Mouse (Mus musculus): Measurements from ENCODE around the gene Phf21a. TPM values are rescaled to one million over a fixed set of nuclear protein-coding genes. Genes with fewer than 3 reads are reported as not detected.

Phf21a gene
- 18.8 and 25.5 TPM in 2 replicates for polyA plus RNA-seq (2014; fragmentation: Nextera tagmentation; extraction: Ambion mirVana)

DNA sequence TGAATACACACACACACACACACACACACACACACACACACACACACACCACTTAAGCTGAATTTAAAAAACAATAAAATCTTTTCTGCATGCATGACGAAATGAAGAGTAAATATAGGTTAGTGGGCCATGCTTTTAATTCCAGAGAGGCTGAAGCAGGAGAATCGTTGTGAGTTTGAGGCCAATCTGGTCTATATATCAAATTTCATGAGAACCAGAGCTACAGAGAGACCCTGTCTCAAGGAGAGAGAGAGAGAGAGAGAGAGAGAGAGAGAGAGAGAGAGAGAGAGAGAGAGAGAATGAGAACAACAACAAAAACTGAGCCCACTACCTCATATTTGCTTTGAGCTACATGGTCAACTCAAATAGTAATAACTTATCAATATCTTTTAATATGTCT is at the start of gene Phf21a:
Gene Phf21a, plus strand, starts transcription at position 301 of the 400 bp plus-strand sequence.
- H3K4me3 ChIP-seq (ENCODE audit: low read depth, low read length): no peak within 1 kb of the TSS
- ATAC-seq (replicated peaks; ENCODE audit: insufficient number of reproducible peaks, low FRiP score, low TSS enrichment): no peak
- no peak within 1 kb of the TSS for H3K27ac ChIP-seq (ENCODE audit: low read depth, low read length)
- no peaks in the 10 kb centered on the region for H3K27me3 ChIP-seq (ENCODE audit: control insufficient read depth, insufficient read depth, low read length)
- WGBS (ENCODE audit: insufficient replicate concordance): 76% methylated on average over 2 of the region's 2 CpGs
- H3K9me3 ChIP-seq (replicated peaks; ENCODE audit: control insufficient read depth, low read length): no peaks in the 10 kb centered on the region
- H3K9ac ChIP-seq (ENCODE audit: low read depth, low read length): no peak within 1 kb of the TSS
- no peak within 1 kb of the TSS for H3K4me2 ChIP-seq
- no peaks in the 10 kb centered on the region for H3K36me3 ChIP-seq (ENCODE audit: control insufficient read depth, insufficient read depth, low read length)
- no peaks in the 10 kb centered on the region for H3K4me1 ChIP-seq (ENCODE audit: control insufficient read depth, insufficient read depth, low read length)

- Histone ChIP-seq H3K4me3 (ENCODE audit: low read depth, low read length) (no peak overlapping the region), H3K9me3 (replicated peaks; ENCODE audit: control insufficient read depth, low read length) (no peaks in the 10 kb centered on the region), H3K27me3 (ENCODE audit: control insufficient read depth, insufficient read depth, low read length) (no peaks in the 10 kb centered on the region; the same call in 1 of the 2 replicates), H3K4me1 (ENCODE audit: control insufficient read depth, insufficient read depth, low read length) (peaks cover 4% of the 10 kb centered on the region; the same call in 1 of the 2 replicates), H3K9ac (ENCODE audit: low read depth, low read length) (no peak overlapping the region), H3K4me2 (no peak overlapping the region), H3K27ac (ENCODE audit: low read depth, low read length) (no peak overlapping the region), H3K36me3 (ENCODE audit: control insufficient read depth, insufficient read depth, low read length) (no peaks in the 10 kb centered on the region)
- 82% methylated on average over 12 of the region's 12 CpGs for WGBS (ENCODE audit: insufficient replicate concordance)
- no peak for ATAC-seq (replicated peaks; ENCODE audit: insufficient number of reproducible peaks, low FRiP score, low TSS enrichment)
These were observed 49.6 kb upstream of the Phf21a start for GRCm38 (mm10) chr2:92043285-92043684.

DNA sequence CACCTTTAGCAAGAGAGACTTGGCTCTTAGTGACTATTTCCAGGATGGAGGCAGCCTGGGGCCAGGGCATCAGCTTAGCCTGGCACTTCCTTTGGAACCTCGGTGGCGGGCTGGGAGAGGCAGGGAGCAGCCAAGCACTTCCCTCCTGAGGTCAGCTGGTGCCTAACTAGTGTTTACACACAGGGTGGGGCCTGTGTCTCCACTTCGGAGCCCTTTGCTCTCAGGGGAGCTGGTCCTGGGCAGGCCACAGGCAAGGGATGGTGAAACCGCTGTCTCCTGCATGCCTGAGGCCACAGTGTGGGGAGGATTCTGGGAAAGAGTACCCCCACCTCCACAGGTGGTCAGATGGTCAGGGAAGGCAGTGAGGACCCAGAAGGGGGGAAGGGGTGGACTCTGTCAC is 45.3 kb upstream of the Phf21a start:
- H3K9ac ChIP-seq (ENCODE audit: low read depth, low read length): no peak overlapping the region
- H3K27ac ChIP-seq (ENCODE audit: low read depth, low read length): no peak overlapping the region
- no peak overlapping the region for H3K4me3 ChIP-seq (ENCODE audit: low read depth, low read length)
- WGBS (ENCODE audit: insufficient replicate concordance): 12% methylated on average over 4 of the region's 4 CpGs
- no peaks in the 10 kb centered on the region; the same call in 1 of the 2 replicates for H3K27me3 ChIP-seq (ENCODE audit: control insufficient read depth, insufficient read depth, low read length)
- ATAC-seq (replicated peaks; ENCODE audit: insufficient number of reproducible peaks, low FRiP score, low TSS enrichment): no peak
- no peaks in the 10 kb centered on the region for H3K9me3 ChIP-seq (replicated peaks; ENCODE audit: control insufficient read depth, low read length)
- H3K36me3 ChIP-seq (ENCODE audit: control insufficient read depth, insufficient read depth, low read length): no peaks in the 10 kb centered on the region
- peaks cover 2% of the 10 kb centered on the region; the same call in 1 of the 2 replicates for H3K4me1 ChIP-seq (ENCODE audit: control insufficient read depth, insufficient read depth, low read length)
- no peak overlapping the region for H3K4me2 ChIP-seq

GRCm38 (mm10) chr2:92048034-92048690 is 44.8 kb upstream of the Phf21a start:
- no peak for ATAC-seq (replicated peaks; ENCODE audit: insufficient number of reproducible peaks, low FRiP score, low TSS enrichment)

DNA sequence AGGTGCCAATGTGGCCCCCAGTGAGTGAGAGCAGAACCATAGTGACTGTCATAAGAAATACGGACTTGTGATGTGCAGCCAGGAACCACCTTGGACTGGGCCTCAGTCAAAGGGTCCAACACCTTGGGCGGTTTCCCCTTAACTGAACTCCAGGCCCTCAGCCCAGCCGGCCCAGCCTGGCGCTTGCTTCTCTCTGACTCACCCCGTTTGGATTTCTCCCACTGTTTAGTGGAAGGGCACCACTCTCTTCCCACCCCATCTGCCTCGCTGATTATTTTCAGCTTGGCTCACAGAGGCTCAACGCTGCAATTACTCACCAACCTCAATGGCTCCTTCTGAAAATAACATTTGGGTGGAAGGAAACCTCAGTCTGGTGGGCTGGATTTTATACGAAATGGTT is 40.7 kb upstream of the Phf21a start:
- no peak for ATAC-seq (replicated peaks; ENCODE audit: insufficient number of reproducible peaks, low FRiP score, low TSS enrichment)
- Histone ChIP-seq H3K9ac (ENCODE audit: low read depth, low read length) (no peak overlapping the region), H3K36me3 (ENCODE audit: control insufficient read depth, insufficient read depth, low read length) (no peaks in the 10 kb centered on the region), H3K9me3 (replicated peaks; ENCODE audit: control insufficient read depth, low read length) (no peaks in the 10 kb centered on the region), H3K27ac (ENCODE audit: low read depth, low read length) (no peak overlapping the region), H3K4me3 (ENCODE audit: low read depth, low read length) (no peak overlapping the region), H3K4me1 (ENCODE audit: control insufficient read depth, insufficient read depth, low read length) (peaks cover 12% of the 10 kb centered on the region; the same call in 1 of the 2 replicates), H3K27me3 (ENCODE audit: control insufficient read depth, insufficient read depth, low read length) (peaks cover 7% of the 10 kb centered on the region), H3K4me2 (no peak overlapping the region)
- 74% methylated on average over 8 of the region's 8 CpGs for WGBS (ENCODE audit: insufficient replicate concordance)

More at GRCm38 (mm10) chr2:92048034-92048690, 44.8 kb upstream of the Phf21a start:
- Histone ChIP-seq H3K4me3 (ENCODE audit: low read depth, low read length) (no peak overlapping the region), H3K9ac (ENCODE audit: low read depth, low read length) (no peak overlapping the region), H3K36me3 (ENCODE audit: control insufficient read depth, insufficient read depth, low read length) (no peaks in the 10 kb centered on the region), H3K9me3 (replicated peaks; ENCODE audit: control insufficient read depth, low read length) (no peaks in the 10 kb centered on the region), H3K27me3 (ENCODE audit: control insufficient read depth, insufficient read depth, low read length) (no peaks in the 10 kb centered on the region; the same call in 1 of the 2 replicates), H3K27ac (ENCODE audit: low read depth, low read length) (no peak overlapping the region), H3K4me2 (no peak overlapping the region), H3K4me1 (ENCODE audit: control insufficient read depth, insufficient read depth, low read length) (peaks cover 2% of the 10 kb centered on the region; the same call in 1 of the 2 replicates)
- WGBS (ENCODE audit: insufficient replicate concordance): 62% methylated on average over 9 of the region's 9 CpGs

DNA sequence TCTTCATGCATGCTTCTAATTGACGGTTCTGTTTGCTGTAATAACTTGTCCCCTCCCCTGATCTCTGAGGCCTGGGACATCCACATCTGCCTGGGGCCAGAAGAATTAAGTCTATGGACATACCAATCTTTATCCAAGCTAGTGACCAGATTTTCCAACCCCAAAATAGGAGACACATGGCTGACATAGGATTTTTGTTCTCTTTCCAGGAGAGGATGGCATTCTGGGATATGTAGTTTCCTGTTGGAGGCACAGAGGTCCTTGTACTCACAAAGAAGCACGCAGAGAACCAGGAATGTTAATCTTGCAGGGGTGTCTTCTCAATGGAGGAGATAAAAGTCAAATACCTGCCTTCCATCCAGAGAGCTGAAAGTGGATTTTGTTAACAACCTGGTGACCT is 40.2 kb upstream of the Phf21a start:
- H3K36me3 ChIP-seq (ENCODE audit: control insufficient read depth, insufficient read depth, low read length): no peaks in the 10 kb centered on the region
- no peaks in the 10 kb centered on the region for H3K9me3 ChIP-seq (replicated peaks; ENCODE audit: control insufficient read depth, low read length)
- H3K9ac ChIP-seq (ENCODE audit: low read depth, low read length): no peak overlapping the region
- no peak for ATAC-seq (replicated peaks; ENCODE audit: insufficient number of reproducible peaks, low FRiP score, low TSS enrichment)
- H3K4me2 ChIP-seq: no peak overlapping the region
- no peak overlapping the region for H3K27ac ChIP-seq (ENCODE audit: low read depth, low read length)
- H3K27me3 ChIP-seq (ENCODE audit: control insufficient read depth, insufficient read depth, low read length): peaks cover 7% of the 10 kb centered on the region
- H3K4me1 ChIP-seq (ENCODE audit: control insufficient read depth, insufficient read depth, low read length): peaks cover 12% of the 10 kb centered on the region; the same call in 1 of the 2 replicates
- no peak overlapping the region for H3K4me3 ChIP-seq (ENCODE audit: low read depth, low read length)
- 52% methylated on average over 2 of the region's 2 CpGs for WGBS (ENCODE audit: insufficient replicate concordance)

GRCm38 (mm10) chr2:92055101-92055813 is 37.7 kb upstream of the Phf21a start:
- Histone ChIP-seq H3K27me3 (ENCODE audit: control insufficient read depth, insufficient read depth, low read length) (peaks cover 20% of the 10 kb centered on the region), H3K9ac (ENCODE audit: low read depth, low read length) (peak overlapping the region; percentile 68), H3K4me3 (ENCODE audit: low read depth, low read length) (peak overlapping the region; percentile 42), H3K27ac (ENCODE audit: low read depth, low read length) (peak overlapping the region; percentile 63), H3K36me3 (ENCODE audit: control insufficient read depth, insufficient read depth, low read length) (no peaks in the 10 kb centered on the region), H3K4me1 (ENCODE audit: control insufficient read depth, insufficient read depth, low read length) (peaks cover 13% of the 10 kb centered on the region; the same call in 1 of the 2 replicates), H3K9me3 (replicated peaks; ENCODE audit: control insufficient read depth, low read length) (no peaks in the 10 kb centered on the region), H3K4me2 (peak overlapping the region; percentile 90)
- WGBS (ENCODE audit: insufficient replicate concordance): 4% methylated on average over 38 of the region's 38 CpGs
- peak; percentile 58 for ATAC-seq (replicated peaks; ENCODE audit: insufficient number of reproducible peaks, low FRiP score, low TSS enrichment)

DNA sequence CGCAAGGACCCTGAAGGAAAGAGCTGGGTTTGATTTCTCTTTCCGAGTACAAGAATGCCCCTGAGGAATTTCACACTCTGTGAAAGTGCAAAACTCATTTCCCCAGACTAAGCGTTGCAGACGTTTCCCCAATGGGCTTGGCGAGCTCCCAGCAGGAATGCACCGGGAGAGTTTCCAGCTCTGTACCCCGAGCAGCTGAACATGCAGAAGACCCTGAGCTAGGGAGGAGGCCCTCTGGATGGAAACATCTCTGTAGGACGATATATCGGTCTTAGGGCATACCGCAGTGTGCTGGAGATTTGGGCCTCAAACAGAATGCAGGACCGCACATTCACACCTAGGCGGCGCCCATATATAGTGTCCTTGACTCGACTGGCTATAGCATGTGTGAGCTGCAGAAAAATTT is 37.1 kb upstream of the Phf21a start:
- Histone ChIP-seq H3K9ac (ENCODE audit: low read depth, low read length) (peak overlapping the region; percentile 68), H3K4me2 (peak overlapping the region; percentile 90), H3K9me3 (replicated peaks; ENCODE audit: control insufficient read depth, low read length) (no peaks in the 10 kb centered on the region), H3K27ac (ENCODE audit: low read depth, low read length) (peak overlapping the region; percentile 63), H3K36me3 (ENCODE audit: control insufficient read depth, insufficient read depth, low read length) (no peaks in the 10 kb centered on the region), H3K4me3 (ENCODE audit: low read depth, low read length) (peak overlapping the region; percentile 42), H3K4me1 (ENCODE audit: control insufficient read depth, insufficient read depth, low read length) (peaks cover 13% of the 10 kb centered on the region; the same call in 1 of the 2 replicates), H3K27me3 (ENCODE audit: control insufficient read depth, insufficient read depth, low read length) (peaks cover 26% of the 10 kb centered on the region)
- 2% methylated on average over 14 of the region's 14 CpGs for WGBS (ENCODE audit: insufficient replicate concordance)
- ATAC-seq (replicated peaks; ENCODE audit: insufficient number of reproducible peaks, low FRiP score, low TSS enrichment): peak; percentile 44; the same call in 1 of the 2 replicates

Measured in heart, embryonic 11.5 days (tissue).